Mouse (Mus musculus) heart, embryonic 14.5 days (tissue): ENCODE data around the gene Clstn1. TPM values are rescaled to one million over a fixed set of nuclear protein-coding genes. Genes with fewer than 3 reads are reported as not detected.

ENCODE experiments used
- ATAC-seq: fragments of 200-750 bp; cut with Nextera tagmentation; 2 replicates; pipeline ENCODE4 v1.8.0; 2017; ENCODE audit warnings: low read depth, moderate TSS enrichment; ENCODE audit not compliant: insufficient number of reproducible peaks, insufficient read depth, low FRiP score
- H3K27ac ChIP-seq, 2 experiments: fragments of 200-500 bp in 1 of 2; fragments of 300-500 bp in 1 of 2; sonication (generic) in 1 of 2; replicated peaks in 1 of 2; 2 replicates each; pipeline ENCODE4 v1.5.1; 2012 to 2014; ENCODE audit warnings: low read depth in 2 of 2, low read length in 2 of 2, control low read depth in 1 of 2, mild to moderate bottlenecking in 1 of 2, mixed read lengths in 1 of 2; ENCODE audit not compliant: control insufficient read depth in 1 of 2, insufficient read depth in 1 of 2
- H3K27me3 ChIP-seq: fragments of 300-500 bp; sonication (generic); 2 replicates; pipeline ENCODE4 v1.6.1; 2014; ENCODE audit warnings: mild to moderate bottlenecking, low read length, control low read depth; ENCODE audit not compliant: control insufficient read depth, insufficient read depth
- H3K36me3 ChIP-seq: fragments of 300-500 bp; sonication (generic); 2 replicates; pipeline ENCODE4 v1.6.1; 2014; ENCODE audit warnings: mild to moderate bottlenecking, control low read depth, low read length, mixed read lengths; ENCODE audit not compliant: control insufficient read depth, insufficient read depth
- H3K4me1 ChIP-seq, 2 experiments: fragments of 200-500 bp in 1 of 2; fragments of 300-500 bp in 1 of 2; sonication (generic) in 1 of 2; 2 replicates each; pipeline ENCODE4 v1.6.1; 2012 to 2014; ENCODE audit warnings: low read length in 2 of 2, control low read depth in 1 of 2, mixed read lengths in 1 of 2; ENCODE audit not compliant: control insufficient read depth in 2 of 2, insufficient read depth in 2 of 2
- H3K4me2 ChIP-seq: fragments of 300-500 bp; sonication (generic); 2 replicates; pipeline ENCODE4 v1.6.1; 2014; ENCODE audit warnings: mild to moderate bottlenecking, low read length
- H3K4me3 ChIP-seq, 2 experiments: fragments of 200-500 bp in 1 of 2; fragments of 300-500 bp in 1 of 2; sonication (generic) in 1 of 2; 2 replicates each; pipeline ENCODE4 v1.5.1; 2012 to 2014; ENCODE audit warnings: low read length in 2 of 2, mild to moderate bottlenecking in 2 of 2, control low read depth in 1 of 2, low read depth in 1 of 2, moderate library complexity in 1 of 2; ENCODE audit not compliant: control insufficient read depth in 1 of 2, insufficient read depth in 1 of 2
- H3K9ac ChIP-seq: fragments of 300-500 bp; sonication (generic); 2 replicates; pipeline ENCODE4 v1.6.1; 2014; ENCODE audit warnings: mild to moderate bottlenecking, low read length
- H3K9me3 ChIP-seq: fragments of 300-500 bp; sonication (generic); 2 replicates; pipeline ENCODE4 v1.6.1; 2016; ENCODE audit warnings: low read length, control low read depth; ENCODE audit not compliant: control insufficient read depth
- WGBS: fragments of 180-500 bp; shearing (Covaris S2); extraction: QIAGEN DNeasy Blood & Tissue Kit; methylation state at CpG from one replicate; pipeline ENCODE4 v1.1.7; 2014; 5-methylcytosine and 5-hydroxymethylcytosine counted together
- polyA plus RNA-seq: library from polyadenylated mRNA; unstranded; fragments of >200 nt; fragmentation: Nextera tagmentation; extraction: Ambion mirVana; gene quantifications from 2 replicates; pipeline ENCODE4 v1.2.1, GENCODE M21; 2014

The Clstn1 gene
- polyA plus RNA-seq, 1 experiment from 2014 or later: 18.5 TPM

DNA sequence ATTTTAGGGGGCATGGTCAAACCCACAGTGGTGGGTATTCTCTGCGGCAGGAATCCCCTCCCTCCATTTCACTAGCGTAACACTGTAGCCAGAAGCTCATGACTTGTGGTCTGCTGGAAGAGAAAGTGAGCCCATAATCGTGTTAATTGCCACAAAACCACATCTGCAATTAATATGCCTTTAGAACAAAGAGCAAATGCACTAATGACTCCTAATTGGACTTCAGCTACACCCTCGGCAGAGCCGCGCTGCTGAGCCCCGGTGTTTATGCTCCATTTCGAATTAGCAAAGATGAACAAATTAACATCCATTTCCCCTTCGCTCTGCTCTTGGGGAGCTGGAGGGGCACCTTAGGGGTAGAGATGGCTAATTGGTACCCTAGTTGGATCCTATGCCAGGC is 10.2 kb upstream of the Clstn1 start:
- Histone ChIP-seq H3K27ac (no peak overlapping the region), H3K4me3 (no peak overlapping the region), H3K27me3 (peaks cover 43% of the 10 kb centered on the region), H3K9ac (no peak overlapping the region), H3K4me1 (peaks cover 15 to 16% of the 10 kb centered on the region in 2 experiments), H3K36me3 (no peaks in the 10 kb centered on the region), H3K9me3 (no peaks in the 10 kb centered on the region), H3K4me2 (no peak overlapping the region)
- no peak for ATAC-seq
- 88% methylated on average over 9 of the region's 9 CpGs for WGBS

DNA sequence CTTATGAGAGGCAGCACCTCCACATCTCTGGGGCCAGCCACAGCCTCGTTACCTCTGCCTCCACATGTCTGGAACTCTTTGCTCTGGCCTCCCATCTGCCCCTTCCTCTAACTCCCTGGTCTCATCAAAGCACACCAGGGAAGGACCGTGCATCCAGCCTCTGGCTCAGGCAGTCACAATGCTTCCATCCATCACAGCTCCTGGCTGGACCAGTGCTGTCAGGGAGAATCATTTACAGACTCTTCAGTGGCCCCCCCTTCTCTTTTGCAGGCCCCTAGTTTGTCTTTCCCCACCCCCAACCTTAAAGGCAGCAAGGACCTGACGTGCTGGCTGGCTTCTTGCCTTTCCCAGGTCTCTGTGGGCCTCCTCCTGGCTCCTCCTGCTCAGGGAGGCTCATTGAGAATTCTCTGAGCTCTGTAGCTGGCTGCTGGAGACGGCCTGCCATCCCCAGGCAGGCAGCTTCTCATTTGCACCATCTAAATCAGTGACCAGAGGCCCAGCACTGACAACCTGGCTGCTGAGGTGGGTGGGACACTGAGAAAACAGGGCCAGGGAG is 9.2 kb upstream of the Clstn1 start:
- H3K27me3 ChIP-seq: peaks cover 53% of the 10 kb centered on the region
- H3K9me3 ChIP-seq: no peaks in the 10 kb centered on the region

DNA sequence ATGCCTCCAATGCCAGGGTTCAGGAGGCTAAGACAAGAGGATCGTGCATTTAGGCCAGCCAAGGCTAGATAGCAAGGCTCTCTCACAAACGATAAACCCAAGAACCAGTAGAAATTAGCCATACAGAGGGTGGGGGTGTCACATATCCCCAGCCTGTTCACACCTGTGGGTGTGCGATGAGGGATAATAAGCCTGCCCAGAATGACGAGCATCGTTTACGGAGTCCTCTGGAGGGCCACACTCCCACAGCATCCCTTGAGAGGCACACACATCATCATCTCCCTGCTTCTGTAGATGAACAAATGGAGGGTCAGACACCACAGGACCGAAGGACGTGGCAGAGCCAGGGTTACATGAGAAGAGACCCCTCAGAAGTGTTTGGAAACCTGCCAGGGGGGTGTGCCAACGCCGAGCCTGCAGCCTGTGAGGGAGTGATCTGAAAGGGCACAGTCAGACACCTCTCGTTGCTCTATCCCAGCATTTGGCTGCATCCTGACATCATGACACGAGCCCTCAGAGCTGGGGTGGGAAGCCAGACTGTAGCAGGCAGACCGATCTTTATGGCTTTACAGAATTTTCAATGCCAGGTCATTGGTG is 8.1 kb upstream of the Clstn1 start:
- no peak for ATAC-seq
- Histone ChIP-seq H3K4me3 (no peak overlapping the region), H3K4me2 (no peak overlapping the region), H3K36me3 (no peaks in the 10 kb centered on the region), H3K27me3 (peaks cover 56% of the 10 kb centered on the region), H3K27ac (no peak overlapping the region), H3K4me1 (no peaks in the 10 kb centered on the region; a peak in 1 of 4 replicates), H3K9me3 (no peaks in the 10 kb centered on the region), H3K9ac (no peak overlapping the region)
- WGBS: 56% methylated on average over 13 of the region's 13 CpGs

More for the DNA sequence above, 9.2 kb upstream of the Clstn1 start:
- no peak overlapping the region for H3K4me3 ChIP-seq
- no peak overlapping the region for H3K9ac ChIP-seq
- H3K4me2 ChIP-seq: no peak overlapping the region
- ATAC-seq: no peak
- H3K36me3 ChIP-seq: no peaks in the 10 kb centered on the region
- WGBS: 48% methylated on average over 4 of the region's 4 CpGs
- no peak overlapping the region for H3K27ac ChIP-seq
- H3K4me1 ChIP-seq: peaks cover 6% of the 10 kb centered on the region in 2 experiments

DNA sequence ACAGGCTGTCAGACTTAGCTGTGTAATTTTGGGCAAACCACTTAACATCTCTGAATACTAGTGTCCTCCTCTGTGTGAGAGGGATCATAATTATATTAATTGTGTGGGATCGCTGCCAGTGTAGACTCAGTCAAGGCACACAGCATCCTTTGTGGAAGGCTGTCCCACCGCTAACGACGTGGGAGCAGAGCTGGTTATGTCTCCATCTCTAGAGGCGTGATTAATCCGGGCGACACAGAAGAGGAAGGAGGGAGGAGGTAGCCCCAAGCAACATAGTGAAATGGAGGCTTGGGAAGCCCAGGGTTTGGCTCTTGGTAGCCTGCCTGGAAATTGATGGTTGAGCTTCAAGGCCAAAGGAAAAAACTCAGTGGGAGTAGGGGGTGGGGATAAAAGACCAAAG is 7.4 kb upstream of the Clstn1 start:
- H3K4me2 ChIP-seq: no peak overlapping the region
- 70% methylated on average over 7 of the region's 7 CpGs for WGBS
- H3K9me3 ChIP-seq: no peaks in the 10 kb centered on the region
- peaks cover 54% of the 10 kb centered on the region for H3K27me3 ChIP-seq
- no peaks in the 10 kb centered on the region for H3K36me3 ChIP-seq
- no peak overlapping the region for H3K27ac ChIP-seq
- H3K4me3 ChIP-seq: no peak overlapping the region
- ATAC-seq: no peak
- H3K9ac ChIP-seq: no peak overlapping the region
- H3K4me1 ChIP-seq: no peaks in the 10 kb centered on the region

DNA sequence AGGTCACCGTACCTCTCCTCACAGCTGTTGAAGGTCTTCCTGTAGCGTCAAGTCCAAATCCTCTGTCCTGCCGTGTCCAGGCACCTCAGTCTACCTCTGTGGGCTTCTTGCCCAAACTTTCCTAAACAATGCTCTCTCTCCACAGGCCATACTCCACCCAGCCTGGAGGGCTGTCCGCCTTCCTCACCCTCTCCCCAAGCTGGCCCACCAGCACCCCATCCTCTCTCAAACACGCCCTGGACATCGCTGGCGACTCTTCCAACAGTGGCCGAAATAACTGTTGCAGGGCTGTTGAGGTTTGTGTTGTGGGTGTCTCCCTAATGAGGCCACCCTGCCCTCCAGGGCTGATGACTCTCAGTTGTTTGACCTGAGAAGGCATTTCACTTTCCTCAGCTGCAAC is 1.0 kb upstream of the Clstn1 start:
- 0 out of 2 replicates have a peak, but pooled peaks have one; percentile 5 for ATAC-seq
- no peak overlapping the region for H3K4me3 ChIP-seq
- H3K4me2 ChIP-seq: no peak overlapping the region
- 77% methylated on average over 8 of the region's 8 CpGs for WGBS
- no peaks in the 10 kb centered on the region for H3K9me3 ChIP-seq
- H3K27ac ChIP-seq: no peak overlapping the region
- no peak overlapping the region for H3K9ac ChIP-seq
- H3K4me1 ChIP-seq: peaks cover 6 to 7% of the 10 kb centered on the region in 2 experiments; a peak in 3 of 4 replicates
- no peaks in the 10 kb centered on the region for H3K36me3 ChIP-seq
- peaks cover 69% of the 10 kb centered on the region for H3K27me3 ChIP-seq

DNA sequence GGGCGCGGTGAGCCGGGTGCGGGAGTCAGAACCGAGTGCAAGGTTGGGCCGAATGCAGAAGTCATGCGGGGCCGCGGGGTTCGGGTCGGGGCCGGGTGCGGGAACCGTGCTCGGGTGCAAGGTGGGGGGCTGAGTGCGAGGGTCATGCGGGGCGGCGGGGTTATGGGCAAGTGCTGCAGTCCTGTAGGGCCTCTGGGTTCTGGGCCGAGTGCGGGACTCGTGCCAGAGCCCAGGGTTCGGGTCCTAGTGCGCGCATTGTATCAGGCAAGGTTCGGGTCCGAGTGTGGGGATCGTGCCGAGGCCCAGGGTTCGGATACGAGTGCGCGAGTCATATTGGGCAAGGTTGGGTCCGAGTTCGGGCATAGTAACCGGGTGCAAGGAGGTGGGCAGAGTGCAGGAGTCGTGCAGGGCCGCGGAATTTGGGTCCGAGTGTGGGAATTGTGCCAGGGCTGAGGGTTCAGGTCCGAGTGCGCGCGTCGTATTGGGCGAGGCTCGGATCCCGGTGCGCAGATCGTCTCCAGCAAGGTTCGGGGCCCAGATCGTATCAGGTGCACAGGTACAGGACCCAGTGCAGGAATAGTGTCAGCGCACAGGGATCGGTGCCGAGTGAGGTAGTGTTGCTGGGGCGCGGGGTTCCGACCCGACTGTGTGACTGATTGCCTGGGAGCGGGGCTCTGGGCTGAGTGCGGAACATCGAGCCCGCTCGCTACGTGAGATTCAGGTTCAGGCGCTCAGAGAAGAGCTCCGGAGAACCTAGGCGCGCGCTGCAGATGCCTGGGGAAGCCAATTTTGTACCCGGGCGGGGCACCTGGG is 721 bp downstream of the Clstn1 start:
- peaks cover 6 to 7% of the 10 kb centered on the region in 2 experiments; a peak in 3 of 4 replicates for H3K4me1 ChIP-seq
- H3K36me3 ChIP-seq: no peaks in the 10 kb centered on the region
- under 1% methylated on average over 72 of the region's 72 CpGs for WGBS
- H3K9ac ChIP-seq: peak overlapping the region; percentile 82
- peaks cover 52% of the 10 kb centered on the region for H3K27me3 ChIP-seq
- peak overlapping the region; percentile 99 for H3K4me2 ChIP-seq
- H3K4me3 ChIP-seq: peak overlapping the region; percentile 83 to 88
- ATAC-seq: peak; percentile 51
- no peak overlapping the region for H3K27ac ChIP-seq
- H3K9me3 ChIP-seq: no peaks in the 10 kb centered on the region; the same call in 1 of the 2 replicates

DNA sequence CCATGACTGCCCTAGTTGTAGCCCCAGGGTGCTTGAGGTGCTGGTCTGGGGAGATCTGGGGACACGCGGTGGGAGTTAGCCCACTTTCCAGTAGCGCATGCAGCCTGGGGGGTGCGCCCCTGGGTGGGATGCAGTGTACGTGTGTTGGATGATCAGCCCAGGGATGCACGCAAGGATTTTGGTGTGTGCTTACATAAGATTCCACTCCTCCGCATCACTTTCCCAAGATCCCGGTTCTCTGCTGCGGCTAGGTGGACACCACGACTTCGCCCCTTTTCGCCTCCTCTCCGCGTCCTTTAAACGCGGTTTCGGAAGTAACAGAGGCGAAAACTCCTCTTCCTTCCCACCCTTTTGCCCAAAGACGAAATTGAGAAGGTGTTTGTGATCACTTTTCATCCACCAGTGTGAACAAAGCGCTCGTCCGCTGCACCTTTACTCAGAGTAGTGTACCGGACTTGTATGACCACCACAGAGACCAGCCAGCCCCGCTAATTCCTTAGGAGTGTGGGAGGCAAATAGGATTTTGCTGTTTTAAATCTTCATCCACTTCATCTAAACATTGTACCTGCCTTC is 1.4 kb downstream of the Clstn1 start:
- peak overlapping the region; percentile 82 for H3K9ac ChIP-seq
- WGBS: 8% methylated on average over 24 of the region's 24 CpGs
- no peaks in the 10 kb centered on the region; the same call in 1 of the 2 replicates for H3K9me3 ChIP-seq
- H3K4me1 ChIP-seq: peaks cover 6 to 7% of the 10 kb centered on the region in 2 experiments; a peak in 3 of 4 replicates
- ATAC-seq: peak; percentile 5; the same call in 1 of the 2 replicates
- no peak overlapping the region for H3K27ac ChIP-seq
- no peaks in the 10 kb centered on the region for H3K36me3 ChIP-seq
- peak overlapping the region; percentile 83 to 88 for H3K4me3 ChIP-seq
- peak overlapping the region; percentile 99 for H3K4me2 ChIP-seq
- H3K27me3 ChIP-seq: peaks cover 50% of the 10 kb centered on the region
